Mouse (Mus musculus) kidney, postnatal 0 days (tissue): ENCODE data around the gene Rab11fip3. TPM values are rescaled to one million over a fixed set of nuclear protein-coding genes. Genes with fewer than 3 reads are reported as not detected.

Experiments used
- ATAC-seq: fragments of 200-750 bp; cut with Nextera tagmentation; replicated peaks from 2 replicates; pipeline ENCODE4 v1.8.0; 2017; ENCODE audit warnings: low read depth, moderate number of reproducible peaks, moderate TSS enrichment, moderate library complexity; ENCODE audit not compliant: low FRiP score
- DNase-seq: peaks from one replicate; pipeline ENCODE4 v3.0.0-alpha.2; 2016; ENCODE audit warnings: low spot score
- H3K27ac ChIP-seq: fragments of 300-500 bp; sonication (generic); 2 replicates; pipeline ENCODE4 v1.5.1; 2014; ENCODE audit warnings: mild to moderate bottlenecking
- H3K27me3 ChIP-seq: fragments of 300-500 bp; sonication (generic); 2 replicates; pipeline ENCODE4 v1.6.1; 2014; ENCODE audit warnings: low read length, mixed read lengths; ENCODE audit not compliant: insufficient read depth
- H3K36me3 ChIP-seq: fragments of 300-500 bp; sonication (generic); 2 replicates; pipeline ENCODE4 v1.6.1; 2014; ENCODE audit warnings: low read length, mixed read lengths; ENCODE audit not compliant: insufficient read depth
- H3K4me1 ChIP-seq: fragments of 300-500 bp; sonication (generic); replicated peaks from 2 replicates; pipeline ENCODE4 v1.6.1; 2014; ENCODE audit warnings: antibody characterized with exemption, low read length, mixed read lengths; ENCODE audit not compliant: insufficient read depth
- H3K4me2 ChIP-seq: fragments of 300-500 bp; sonication (generic); 2 replicates; pipeline ENCODE4 v1.6.1; 2014; ENCODE audit warnings: mild to moderate bottlenecking, low read length, moderate library complexity, mixed read lengths
- H3K4me3 ChIP-seq: fragments of 300-500 bp; sonication (generic); replicated peaks from 2 replicates; pipeline ENCODE4 v1.5.1; 2014; ENCODE audit warnings: low read depth, low read length
- H3K9ac ChIP-seq: fragments of 300-500 bp; sonication (generic); 2 replicates; pipeline ENCODE4 v1.6.1; 2014; ENCODE audit warnings: low read depth, low read length
- H3K9me3 ChIP-seq: fragments of 300-500 bp; sonication (generic); replicated peaks from 2 replicates; pipeline ENCODE4 v1.6.1; 2016; ENCODE audit warnings: low read length, inconsistent platforms, mixed read lengths
- CTCF ChIP-seq: IDR thresholded peaks from 2 replicates; pipeline ENCODE4 v1.5.1; 2016; ENCODE audit warnings: antibody characterized with exemption, low read depth, mild to moderate bottlenecking, moderate library complexity
- WGBS: fragments of 180-500 bp; shearing (Covaris S2); extraction: QIAGEN DNeasy Blood & Tissue Kit; methylation state at CpG from one replicate; pipeline ENCODE4 v1.1.7; 2014; 5-methylcytosine and 5-hydroxymethylcytosine counted together
- polyA plus RNA-seq: library from polyadenylated mRNA; unstranded; fragments of >200 nt; fragmentation: Nextera tagmentation; extraction: Ambion mirVana; gene quantifications from 2 replicates; pipeline ENCODE4 v1.2.1, GENCODE M21; 2015

Rab11fip3 gene
- polyA plus RNA-seq, 1 experiment from 2014 or later: 35.3 TPM

DNA sequence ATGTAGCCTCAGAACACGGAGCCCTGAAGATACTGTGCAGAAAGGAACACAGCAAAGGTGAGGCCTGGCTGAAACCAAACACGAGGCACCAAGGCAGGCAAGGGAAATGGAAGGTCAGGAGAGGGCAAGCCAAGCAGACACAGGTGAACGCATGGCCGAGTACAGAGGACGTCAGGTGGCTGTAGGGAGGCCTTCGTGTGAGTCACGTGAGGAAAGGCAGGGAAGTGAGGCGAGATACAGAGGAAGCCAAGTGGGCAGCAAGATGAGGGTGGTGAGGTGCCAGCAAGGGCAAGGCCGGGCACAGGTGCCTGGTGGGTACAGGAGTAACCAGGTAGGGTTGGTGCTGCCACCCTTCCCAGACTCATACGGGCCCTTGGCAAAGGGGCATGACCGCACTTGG is 70.9 kb downstream of the Rab11fip3 start:
- WGBS: 57% methylated on average over 11 of the region's 11 CpGs
- Histone ChIP-seq H3K27me3 (no peaks in the 10 kb centered on the region), H3K4me3 (no peak overlapping the region), H3K27ac (no peak overlapping the region), H3K9me3 (no peaks in the 10 kb centered on the region), H3K36me3 (peaks cover 10% of the 10 kb centered on the region; the same call in 1 of the 2 replicates), H3K9ac (no peak overlapping the region), H3K4me2 (no peak overlapping the region), H3K4me1 (no peaks in the 10 kb centered on the region; the same call in 1 of the 2 replicates)
- no peak for DNase-seq
- ATAC-seq: peak; percentile 78
- TF ChIP-seq CTCF: no peak

DNA sequence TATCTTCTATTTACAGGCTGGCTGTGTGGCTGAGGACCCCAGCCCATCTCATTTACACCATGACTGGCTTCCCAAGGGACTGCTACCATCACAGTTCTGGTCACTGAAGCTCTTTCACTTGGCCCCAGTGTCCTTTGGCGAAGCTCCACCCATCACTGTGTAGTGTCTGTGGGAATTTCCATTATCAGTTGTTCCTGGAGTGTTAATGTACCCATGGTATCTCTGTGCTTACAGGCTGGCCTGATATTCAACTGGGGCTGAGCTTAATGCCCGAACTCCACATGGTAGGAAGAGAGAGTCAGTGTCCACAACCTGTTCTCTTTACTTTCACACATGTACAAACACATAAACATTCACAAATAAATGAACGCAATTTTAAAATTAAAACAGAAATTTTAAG is 75.9 kb downstream of the Rab11fip3 start:
- H3K4me2 ChIP-seq: no peak overlapping the region
- no peak for TF ChIP-seq CTCF
- H3K27ac ChIP-seq: no peak overlapping the region
- H3K9ac ChIP-seq: no peak overlapping the region
- no peaks in the 10 kb centered on the region for H3K27me3 ChIP-seq
- no peak for DNase-seq
- no peaks in the 10 kb centered on the region; the same call in 1 of the 2 replicates for H3K4me1 ChIP-seq
- ATAC-seq: no peak
- H3K36me3 ChIP-seq: peaks cover 31% of the 10 kb centered on the region
- no peak overlapping the region for H3K4me3 ChIP-seq
- 91% methylated on average over 3 of the region's 3 CpGs for WGBS
- H3K9me3 ChIP-seq: no peaks in the 10 kb centered on the region

GRCm38 (mm10) chr17:25992274-25992673 is 77.1 kb downstream of the Rab11fip3 start:
- 98% methylated on average over 4 of the region's 4 CpGs for WGBS

GRCm38 (mm10) chr17:25990331-25990730 is 79.0 kb downstream of the Rab11fip3 start:
- ATAC-seq (no peak), DNase-seq (no peak)
- no peak for TF ChIP-seq CTCF
- WGBS: 87% methylated on average over 5 of the region's 5 CpGs
- Histone ChIP-seq H3K4me1 (no peaks in the 10 kb centered on the region), H3K27me3 (no peaks in the 10 kb centered on the region), H3K9ac (no peak overlapping the region), H3K27ac (no peak overlapping the region), H3K36me3 (peaks cover 25% of the 10 kb centered on the region), H3K4me2 (no peak overlapping the region), H3K9me3 (no peaks in the 10 kb centered on the region), H3K4me3 (no peak overlapping the region)

More at GRCm38 (mm10) chr17:25992274-25992673, 77.1 kb downstream of the Rab11fip3 start:
- DNase-seq (no peak), ATAC-seq (no peak)
- H3K36me3 ChIP-seq: peaks cover 25% of the 10 kb centered on the region
- H3K9me3 ChIP-seq: no peaks in the 10 kb centered on the region
- no peak overlapping the region for H3K4me3 ChIP-seq
- no peaks in the 10 kb centered on the region for H3K4me1 ChIP-seq
- H3K27me3 ChIP-seq: no peaks in the 10 kb centered on the region
- no peak overlapping the region for H3K9ac ChIP-seq
- no peak overlapping the region for H3K4me2 ChIP-seq
- TF ChIP-seq CTCF: no peak
- H3K27ac ChIP-seq: no peak overlapping the region

DNA sequence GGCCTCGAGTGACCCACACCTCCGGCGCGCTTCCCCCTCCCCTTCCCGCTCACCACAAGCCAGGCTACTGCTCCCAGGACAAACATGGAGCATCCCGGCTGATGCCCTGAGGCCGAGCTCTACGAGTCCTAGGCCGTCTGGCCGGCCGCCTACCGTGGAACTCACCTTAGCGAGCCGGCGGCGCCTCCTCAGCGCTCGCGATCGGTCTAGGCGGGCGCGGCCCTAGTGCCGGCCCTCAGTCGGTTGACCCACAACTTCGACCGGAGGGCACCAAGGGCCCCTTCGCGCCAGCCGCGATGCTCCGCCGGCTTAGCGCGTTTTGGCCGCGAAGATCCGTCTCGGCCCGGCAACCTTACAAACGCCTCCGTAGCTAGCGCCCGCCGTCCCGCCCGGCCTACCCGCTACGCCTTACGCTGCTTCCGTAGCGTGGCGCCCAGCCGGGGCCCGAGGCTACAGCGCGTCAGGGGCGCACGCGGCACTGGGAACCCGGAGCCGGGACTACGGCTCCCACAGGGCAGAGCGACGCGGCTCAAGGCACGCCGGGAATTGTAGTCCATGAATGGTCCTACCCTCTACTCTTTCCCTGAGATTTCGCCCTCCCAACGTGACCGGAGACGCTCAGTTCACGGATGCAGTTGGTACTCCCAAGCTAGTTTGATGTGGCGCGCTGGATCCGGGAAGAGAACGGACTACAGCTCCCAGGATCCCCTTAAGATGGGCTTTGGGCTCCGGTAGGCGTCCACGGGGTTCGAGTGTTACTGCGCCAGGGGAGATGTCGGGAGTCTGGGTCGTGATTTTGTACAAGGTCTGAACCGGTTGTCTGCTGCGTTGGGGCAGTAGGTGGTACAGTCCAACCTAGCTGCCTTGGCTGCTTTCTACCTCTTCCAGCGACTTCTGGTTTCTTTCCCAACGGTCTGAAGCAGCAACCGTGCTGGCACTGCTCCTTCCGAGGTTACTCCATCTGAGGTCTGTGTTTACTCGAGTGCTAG is 83.8 kb downstream of the Rab11fip3 start, which contains the start of gene Capn15:
TSS of gene Capn15 (minus strand) at position 491 of the 989 bp plus-strand sequence.
- Histone ChIP-seq H3K27me3 (no peaks in the 10 kb centered on the region), H3K27ac (peak within 1 kb of the TSS; percentile 85), H3K9me3 (no peaks in the 10 kb centered on the region), H3K4me2 (peak within 1 kb of the TSS; percentile 94), H3K9ac (peak within 1 kb of the TSS; percentile 92), H3K36me3 (peaks cover 12% of the 10 kb centered on the region; the same call in 1 of the 2 replicates), H3K4me3 (peak within 1 kb of the TSS; percentile 89), H3K4me1 (peaks cover 11% of the 10 kb centered on the region; the same call in 1 of the 2 replicates)
- under 1% methylated on average over 91 of the region's 91 CpGs for WGBS
- ATAC-seq (peak; percentile 97), DNase-seq (peak; percentile 99)
- TF ChIP-seq CTCF: no peak

- DNase-seq: peak; percentile 11
- Histone ChIP-seq H3K9ac (peak overlapping the region; percentile 92), H3K27me3 (no peaks in the 10 kb centered on the region), H3K4me2 (peak overlapping the region; percentile 94), H3K9me3 (no peaks in the 10 kb centered on the region), H3K4me1 (peaks cover 17% of the 10 kb centered on the region; the same call in 1 of the 2 replicates), H3K4me3 (peak overlapping the region; percentile 89), H3K36me3 (peaks cover 3% of the 10 kb centered on the region; the same call in 1 of the 2 replicates), H3K27ac (peak overlapping the region; percentile 85)
- no peak for TF ChIP-seq CTCF
- 8% methylated on average over 17 of the region's 17 CpGs for WGBS
- no peak; the same call in 1 of the 2 replicates for ATAC-seq
Measured at GRCm38 (mm10) chr17:25984556-25985305, 84.6 kb downstream of the Rab11fip3 start.
